Mouse (Mus musculus) hematopoietic stem cell, adult 5-6 weeks (primary cell): ENCODE measurements around the gene Iqschfp. TPM values are rescaled to one million over a fixed set of nuclear protein-coding genes. Genes with fewer than 3 reads are reported as not detected.
A peak's percentile ranks its signal among the peaks of the same experiment; 100 is the strongest.
"Not testable (repeated sequence)": the region's sequence is repeated elsewhere in the genome, so short reads cannot be mapped to it uniquely, and the experiment has no call there.

Experiments used
- ATAC-seq, 2 experiments: fragments of 125-278 bp in 1 of 2; replicated peaks in 1 of 2; 2 replicates each; pipeline ENCODE4 v1.8.0; 2016 to 2017; ENCODE audit warnings: inconsistent platforms in 2 of 2, mild to moderate bottlenecking in 2 of 2, moderate number of reproducible peaks in 2 of 2, low read depth in 1 of 2, moderate TSS enrichment in 1 of 2; ENCODE audit not compliant: low FRiP score in 2 of 2, poor library complexity in 2 of 2, severe bottlenecking in 2 of 2, insufficient read depth in 1 of 2, low TSS enrichment in 1 of 2
- total RNA-seq: library from RNA; stranded (forward); fragments of 172-1452, 232-1000 nt; gene quantifications from 2 replicates; pipeline ENCODE4 v1.2.3, GENCODE M21; 2017

Gene Iqschfp
- total RNA-seq, 1 experiment from 2014 or later, result not detected

- ATAC-seq, result peak; percentile 65 to 76; a peak in 3 of 4 replicates
Measured at GRCm38 (mm10) chr3:68045475-68046416, 153.7 kb downstream of the Iqschfp start.

GRCm38 (mm10) chr3:68053538-68053937 lies 161.5 kb downstream of the Iqschfp start:
- ATAC-seq, result peak; percentile 44 to 63; a peak in 2 of 4 replicates

GRCm38 (mm10) chr3:68055071-68055470 lies 163.0 kb downstream of the Iqschfp start:
- no peak for ATAC-seq

- ATAC-seq, result peak; percentile 81 to 84
Measured at GRCm38 (mm10) chr3:68056373-68057275, 164.6 kb downstream of the Iqschfp start.

GRCm38 (mm10) chr3:68059162-68059800 lies 167.2 kb downstream of the Iqschfp start:
- peak in 1 of 2 experiments; percentile 66; a peak in 2 of 4 replicates for ATAC-seq

- peak; percentile 32 to 74; a peak in 2 of 4 replicates for ATAC-seq
Measured at GRCm38 (mm10) chr3:68064731-68065130, 172.7 kb downstream of the Iqschfp start, which contains the start of gene Schip1. Schip1 (plus strand) TSS chr3:68064802.

GRCm38 (mm10) chr3:68071395-68072386 lies 179.7 kb downstream of the Iqschfp start:
- no peak for ATAC-seq

- no peak for ATAC-seq
Measured at GRCm38 (mm10) chr3:68077406-68077805, 185.4 kb downstream of the Iqschfp start.

- no peak for ATAC-seq
Measured at GRCm38 (mm10) chr3:68085024-68085423, 193.0 kb downstream of the Iqschfp start.

- no peak for ATAC-seq
Measured at GRCm38 (mm10) chr3:68092108-68092507, 200.1 kb downstream of the Iqschfp start.

GRCm38 (mm10) chr3:68096724-68097431 lies 204.8 kb downstream of the Iqschfp start:
- no peak for ATAC-seq

- not testable (repeated sequence) for ATAC-seq
Measured at GRCm38 (mm10) chr3:68099561-68099960, 207.5 kb downstream of the Iqschfp start.

- ATAC-seq, result no peak
Measured at GRCm38 (mm10) chr3:68101343-68101742, 209.3 kb downstream of the Iqschfp start.

GRCm38 (mm10) chr3:68105081-68105685 lies 213.2 kb downstream of the Iqschfp start:
- no peak for ATAC-seq

- ATAC-seq, result no peak
Measured at GRCm38 (mm10) chr3:68121338-68121737, 229.3 kb downstream of the Iqschfp start.
